Mouse (Mus musculus): ENCODE data around the gene Prim1.

DNA sequence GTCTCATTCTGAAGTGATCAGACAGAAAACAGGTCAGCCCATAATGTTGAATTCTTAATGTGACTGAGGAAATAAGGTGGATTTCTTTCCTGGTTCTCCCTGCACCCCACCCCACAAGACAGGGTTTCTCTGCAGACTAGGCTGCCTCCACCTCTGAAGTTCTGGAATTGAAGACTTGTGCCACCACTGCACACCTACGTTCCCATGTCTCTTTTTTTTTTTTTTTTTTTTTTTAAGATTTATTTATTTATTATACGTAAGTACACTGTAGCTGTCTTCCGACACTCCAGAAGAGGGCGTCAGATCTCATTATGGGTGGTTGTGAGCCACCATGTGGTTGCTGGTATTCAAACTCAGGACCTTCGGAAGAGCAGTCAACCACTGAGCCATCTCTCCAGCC lies 51.1 kb downstream of the Prim1 start:
- TF ChIP-seq CTCF (IDR thresholded peaks at IDR 0.05; ENCODE audit: insufficient read depth, low read length) (no peak), POLR2A (IDR thresholded peaks at IDR 0.05; ENCODE audit: borderline replicate concordance, extremely low read depth, low read depth, low read length) (no peak)
